8 mouse cellular contexts compared by ENCODE assay signal in the genomic region with DNA sequence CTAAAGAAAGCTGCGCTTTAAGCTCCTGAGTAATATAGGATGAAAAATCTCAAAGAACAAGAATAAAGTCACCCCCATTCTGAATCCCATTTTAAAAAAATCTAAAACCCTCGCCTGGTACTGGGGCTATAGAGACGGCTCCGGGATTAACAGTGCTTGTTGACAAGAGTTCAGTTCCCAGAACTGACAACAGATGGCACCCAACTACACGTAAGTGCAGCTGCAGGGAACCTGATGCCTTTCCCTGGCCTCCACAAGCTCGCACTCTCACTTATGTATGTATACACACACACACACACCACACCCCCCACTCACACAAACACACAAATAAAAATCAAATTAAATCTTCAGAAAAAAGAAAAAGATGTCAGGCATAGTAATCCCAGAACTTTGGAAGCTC. TPM values are rescaled to one million over a fixed set of nuclear protein-coding genes. Genes with fewer than 3 reads are reported as not detected.
A peak's percentile ranks its signal among the peaks of the same experiment; 100 is the strongest.
DNase-seq lines count a peak whose midpoint lies in the region.

No protein-coding gene starts in this region.

- intact Hi-C loops in left cerebral cortex, postnatal 14 days (cut with DNase I): no loop called here
- intact Hi-C loops in left cerebral cortex, postnatal 36 days (cut with DNase I): loop anchor here (5.0 kb wide), 1 partner anchor 63 kb away; a partner anchor contains a TSS

- DNase-seq in cerebellum, postnatal 14 days: peak; percentile 30 to 37
- no peak for DNase-seq in cerebellum, adult 11 months
- peak; percentile 14 to 44 for DNase-seq in left cerebral cortex, postnatal 14 days (ENCODE audit: low spot score in 2 of 2)
- no peak for DNase-seq in left cerebral cortex, postnatal 36 days (ENCODE audit: low spot score in 2 of 2)
- peak; percentile 77 for DNase-seq in ZHBTc4 (ENCODE audit: low read depth, low spot score)
- peak; percentile 42 to 61 for DNase-seq in kidney, postnatal 4 days
- DNase-seq in skeletal muscle tissue, adult 2 months (ENCODE audit: low read depth, low spot score): peak; percentile 41
- DNase-seq in cerebellum, adult 9-11 months: no peak

RNA-seq across cellular contexts. Expression of a gene that starts 7.2 kb away (rescaled TPM):
- total RNA-seq in left cerebral cortex, postnatal 14 days (2021): 100 to 1,000 TPM; 501 TPM
- total RNA-seq in left cerebral cortex, postnatal 36 days (2021): 100 to 1,000 TPM; 380 to 465 TPM

RNA-seq across cellular contexts. Expression of a gene that starts 16.6 kb away (rescaled TPM):
- total RNA-seq in left cerebral cortex, postnatal 14 days (2021): 10 to 100 TPM; 47.6 to 49.9 TPM
- total RNA-seq in left cerebral cortex, postnatal 36 days (2021): 10 to 100 TPM; 26.9 to 34.8 TPM

RNA-seq across cellular contexts. Expression of a gene that starts 41.0 kb away (rescaled TPM):
- total RNA-seq in left cerebral cortex, postnatal 14 days (2021): 100 to 1,000 TPM; 163 to 170 TPM
- 100 to 1,000 TPM; 135 to 160 TPM for total RNA-seq in left cerebral cortex, postnatal 36 days (2021)

RNA-seq across cellular contexts. Expression of a gene that starts 47.9 kb away (rescaled TPM):
- 1 to 10 TPM; 4.6 to 5.7 TPM for total RNA-seq in left cerebral cortex, postnatal 14 days (2021)
- total RNA-seq in left cerebral cortex, postnatal 36 days (2021): 1 to 10 TPM; 5.3 to 6.3 TPM

Comparison
In these comparisons a context has a peak if more than half of its experiments do, and no peak if none do; other contexts are left out.
1. DNase-seq: peak in cerebellum, postnatal 14 days (2 of 2), left cerebral cortex, postnatal 14 days (2 of 2), ZHBTc4 (single experiment), kidney, postnatal 4 days (2 of 2) and skeletal muscle tissue, adult 2 months (single experiment); none in cerebellum, adult 11 months (single experiment), left cerebral cortex, postnatal 36 days (0 of 2) and cerebellum, adult 9-11 months (single experiment).